Mouse (Mus musculus) CD8-positive naive resting alpha-beta T cell, adult 2 months (primary cell): ENCODE measurements around the gene Clasrp.
"Not testable (repeated sequence)": the region's sequence is repeated elsewhere in the genome, so short reads cannot be mapped to it uniquely, and the experiment has no call there.

ENCODE experiments used
- DNase-seq, 2 experiments: peaks; one replicate each; pipeline ENCODE4 v3.0.0; 2022; ENCODE audit warnings: low read depth in 2 of 2, low spot score in 2 of 2

Clasrp gene

DNA sequence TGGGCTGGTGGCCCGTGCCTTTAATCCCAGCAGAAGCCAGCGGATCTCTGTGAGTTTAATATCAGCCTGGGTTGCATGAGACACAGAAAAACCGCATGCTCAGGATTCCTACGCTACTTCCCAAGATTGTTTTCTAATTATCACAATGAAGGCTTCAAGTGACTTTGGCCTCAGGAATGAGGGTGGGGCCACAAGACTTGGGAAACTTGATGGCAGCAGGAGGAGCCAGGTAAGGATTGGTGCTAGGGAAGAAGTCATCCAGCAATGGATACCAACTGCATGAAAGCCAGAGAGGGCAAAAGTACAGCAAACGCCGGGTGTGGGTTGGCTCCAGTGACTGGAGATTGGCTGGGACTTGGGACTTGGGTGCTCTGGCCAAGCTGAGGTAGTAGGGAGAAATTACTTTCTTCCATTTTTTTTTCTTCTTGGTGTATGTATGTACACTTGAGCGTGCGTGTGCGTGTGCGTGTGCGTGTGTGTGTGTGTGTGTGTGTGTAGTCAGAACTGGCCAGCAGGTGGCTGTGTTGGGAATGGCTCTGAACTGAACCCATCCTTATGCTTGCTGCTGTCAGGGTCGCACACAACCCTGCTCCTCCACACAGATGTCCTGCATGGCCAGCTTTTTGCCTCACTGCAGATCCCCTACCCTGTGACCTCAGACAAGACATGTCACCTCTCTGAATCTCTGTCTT lies 5.5 kb upstream of the Clasrp start:
- no peak for DNase-seq

- no peak for DNase-seq
These were observed 3.0 kb upstream of the Clasrp start for GRCm38 (mm10) chr7:19607291-19607690.

DNA sequence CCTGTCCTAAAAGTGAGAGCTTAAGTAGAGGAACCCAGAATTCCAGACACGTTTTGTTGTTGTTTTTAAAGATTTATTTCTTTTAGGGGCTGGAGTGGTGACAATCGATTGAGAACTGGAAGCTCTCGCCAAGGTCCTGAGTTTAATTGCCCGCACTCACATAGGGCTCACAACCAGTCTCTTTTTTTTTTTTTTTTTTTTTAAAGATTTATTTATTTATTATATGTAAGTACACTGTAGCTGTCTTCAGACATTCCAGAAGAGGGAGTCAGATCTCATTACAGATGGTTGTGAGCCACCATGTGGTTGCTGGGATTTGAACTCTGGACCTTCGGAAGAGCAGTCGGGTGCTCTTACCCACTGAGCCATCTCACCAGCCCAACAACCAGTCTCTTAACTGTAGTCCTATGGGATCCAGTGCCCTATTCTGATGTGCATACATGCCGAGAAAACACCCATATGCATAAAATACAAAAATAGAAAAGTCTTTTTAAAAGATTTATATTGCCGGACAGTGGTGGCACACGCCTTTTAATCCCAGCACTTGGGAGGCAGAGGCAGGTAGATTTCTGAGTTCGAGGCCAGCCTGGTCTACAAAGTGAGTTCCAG lies 424 bp upstream of the Clasrp start:
- not testable (repeated sequence) for DNase-seq

GRCm38 (mm10) chr7:19603055-19603454 lies 1.2 kb downstream of the Clasrp start:
- no peak for DNase-seq

- no peak for DNase-seq
These were observed 3.7 kb downstream of the Clasrp start for GRCm38 (mm10) chr7:19600562-19600961.

DNA sequence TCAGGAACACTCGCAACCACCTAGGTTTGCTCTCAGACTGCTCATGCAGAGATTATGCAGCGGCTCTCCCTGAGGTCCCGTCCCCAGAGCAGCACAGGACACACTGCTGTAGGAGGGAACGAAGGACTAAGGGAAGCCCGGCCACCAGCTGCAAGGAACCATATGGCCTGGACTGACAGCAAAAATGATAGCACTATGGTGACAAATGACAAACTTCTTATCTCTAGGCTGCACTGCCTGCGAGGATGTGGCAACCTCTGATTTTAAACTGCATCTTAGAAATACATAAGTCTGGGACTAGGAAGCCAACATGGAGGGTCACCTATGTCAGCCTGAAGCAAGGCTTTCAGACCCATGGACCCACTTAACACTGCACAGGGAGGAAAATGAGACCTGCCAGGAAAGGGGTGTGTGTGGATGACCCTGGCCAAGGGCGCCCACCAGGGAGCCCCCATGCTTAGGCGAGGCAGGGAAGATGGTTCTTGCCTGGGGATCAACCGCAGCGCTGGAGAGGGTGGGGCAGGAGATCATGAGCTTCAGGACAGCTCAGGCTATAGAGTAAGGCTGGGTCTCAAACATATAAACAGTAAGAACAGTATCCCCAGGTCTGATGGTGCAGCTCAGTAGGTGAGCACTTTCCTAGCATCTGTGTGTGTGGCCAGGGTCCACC lies 11.1 kb downstream of the Clasrp start:
- no peak for DNase-seq

DNA sequence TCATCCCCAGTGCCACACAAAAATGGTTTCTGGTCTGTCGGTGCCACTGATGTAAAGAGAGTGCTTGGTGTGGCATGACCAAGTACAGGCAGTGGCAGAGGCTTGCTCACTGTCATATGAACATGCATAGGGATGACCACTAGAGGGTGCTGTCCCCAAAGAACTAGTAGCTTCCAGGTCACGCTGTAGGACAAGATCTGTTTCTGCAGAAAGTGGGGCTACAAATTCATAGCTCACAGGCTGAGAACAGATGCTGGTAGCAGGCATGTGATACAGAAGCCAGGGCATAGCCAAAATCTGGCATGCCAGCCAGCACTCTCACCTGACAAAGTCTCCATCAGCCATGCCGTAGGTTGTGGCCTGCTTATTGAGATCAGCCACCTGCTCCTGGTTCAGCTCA lies 14.4 kb downstream of the Clasrp start:
- peak; percentile 69 to 77 for DNase-seq

DNA sequence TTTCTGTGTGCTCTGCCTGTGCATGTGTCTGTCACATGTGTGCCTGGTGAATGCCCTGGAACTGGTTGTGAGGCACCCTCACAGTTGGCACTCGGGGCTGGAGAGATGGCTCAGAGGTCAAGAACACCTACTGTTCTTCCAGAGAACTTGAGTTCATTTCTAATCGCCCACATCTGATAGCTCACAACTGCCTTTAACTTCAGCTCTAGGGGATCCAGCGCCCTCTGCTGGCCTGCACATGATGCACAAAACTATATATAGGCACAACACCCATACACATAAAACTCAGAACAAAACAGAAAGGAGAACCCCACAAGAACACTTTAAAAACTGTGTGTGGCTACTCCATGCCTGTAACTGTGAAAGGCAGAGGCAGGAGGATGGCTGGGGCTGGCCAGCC lies 15.1 kb downstream of the Clasrp start:
- DNase-seq: peak in 1 of 2 experiments; percentile 42

- no peak for DNase-seq
These were observed 18.0 kb downstream of the Clasrp start for GRCm38 (mm10) chr7:19586269-19586668.

GRCm38 (mm10) chr7:19580634-19581033 lies 23.7 kb downstream of the Clasrp start:
- no peak for DNase-seq

DNA sequence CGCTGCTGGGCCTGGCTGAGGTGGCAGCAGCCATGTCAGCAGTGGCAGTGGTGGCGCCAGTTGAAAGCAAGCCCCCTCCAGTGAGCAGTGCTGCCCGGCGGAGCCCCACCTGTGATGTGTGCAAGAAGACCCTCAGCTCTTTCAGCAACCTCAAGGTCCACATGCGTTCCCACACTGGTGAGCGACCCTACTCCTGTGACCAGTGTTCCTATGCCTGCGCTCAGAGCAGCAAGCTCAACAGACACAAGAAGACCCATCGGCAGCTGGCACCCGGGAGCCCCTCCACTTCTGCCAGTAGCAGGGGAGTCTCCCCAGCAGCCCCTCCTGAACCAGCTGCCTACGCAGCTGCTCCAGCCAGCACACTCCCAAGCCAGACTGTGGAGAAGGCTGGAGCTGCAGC lies 24.5 kb downstream of the Clasrp start:
- DNase-seq: no peak

DNA sequence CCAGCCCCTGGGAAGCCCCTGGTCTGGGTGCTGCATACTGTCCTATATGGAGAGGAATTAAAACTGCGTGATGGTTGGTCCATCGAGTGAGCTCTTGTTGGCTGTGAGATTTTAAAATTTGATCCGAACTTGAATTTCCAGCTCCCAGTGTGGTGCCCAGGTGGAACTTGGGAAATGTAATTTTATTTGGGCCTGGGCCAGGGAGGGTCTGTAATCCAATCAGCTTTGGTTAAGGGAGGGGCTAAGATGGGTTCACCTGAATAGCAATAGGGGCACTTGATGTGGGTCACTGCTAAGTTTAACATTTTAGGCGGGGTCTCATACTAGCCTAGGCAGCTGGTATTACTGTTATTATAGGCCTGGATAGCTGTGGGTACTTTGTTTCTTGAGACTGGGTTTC lies 25.9 kb downstream of the Clasrp start:
- no peak for DNase-seq

DNA sequence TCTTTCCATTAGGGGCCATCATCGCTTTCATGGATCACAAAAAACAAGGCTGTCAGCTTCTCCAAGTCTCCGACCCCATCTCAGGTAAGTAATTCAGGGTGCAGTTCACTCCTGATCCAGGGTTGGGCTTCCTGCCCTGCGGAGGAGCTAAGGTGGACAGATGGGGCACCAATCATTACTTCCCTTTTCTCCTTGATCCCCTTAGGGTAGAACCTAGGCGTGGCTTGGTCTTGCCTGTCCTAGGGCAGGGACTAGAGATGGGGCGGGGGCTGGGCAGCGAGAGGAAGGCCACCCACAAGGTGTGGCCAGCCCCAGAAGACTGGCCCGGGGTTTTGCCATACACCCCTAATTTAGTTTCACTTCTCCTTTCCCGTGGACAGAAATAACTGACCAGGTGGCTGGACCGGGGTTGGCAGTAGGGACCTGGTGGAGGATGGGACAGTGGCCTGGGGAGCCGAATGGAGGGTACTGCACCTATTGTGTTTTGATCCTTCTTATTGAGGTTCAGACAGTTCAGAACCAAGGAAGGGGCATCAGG lies 26.3 kb downstream of the Clasrp start:
- DNase-seq: no peak

DNA sequence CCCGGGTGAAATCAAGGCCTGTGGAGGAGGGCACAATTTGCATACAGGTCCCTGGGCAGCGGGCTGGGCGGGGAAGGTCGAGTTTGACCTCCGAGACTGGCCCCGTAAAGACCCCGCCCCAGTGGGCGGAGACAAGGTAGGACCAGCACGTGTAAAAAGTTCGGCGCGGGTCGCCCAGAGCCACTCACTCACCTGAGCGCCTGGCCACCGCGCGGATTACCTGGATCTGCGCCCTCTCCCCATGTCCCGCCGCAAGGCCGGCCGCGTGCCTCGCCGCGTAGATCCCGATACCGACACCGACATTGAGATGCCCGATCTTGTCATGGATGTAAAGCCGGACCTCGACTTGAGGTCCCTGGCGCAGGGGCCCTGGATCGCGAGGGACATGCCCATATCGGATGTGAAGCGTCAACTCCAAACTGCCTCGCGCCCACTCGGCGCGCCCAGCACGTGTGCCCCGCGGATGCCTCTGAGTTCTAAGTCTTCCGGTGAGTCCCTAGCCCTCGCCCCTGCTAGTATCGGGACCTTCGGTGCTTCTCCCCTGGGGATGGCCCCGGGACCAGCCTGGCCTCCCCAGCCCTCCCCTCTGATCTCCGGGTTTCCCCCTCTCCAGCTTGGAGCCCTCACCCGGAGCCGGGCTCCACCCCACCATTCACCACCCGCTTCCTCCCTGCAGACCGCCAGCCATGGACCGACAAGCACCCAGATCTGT lies 27.0 kb downstream of the Clasrp start, which contains the start of the genes Zfp296 and Gemin7:
Gene Zfp296 (plus strand): TSS at position 147 of the 712 bp plus-strand sequence.
Gene Gemin7 (minus strand): TSS at position 455 of the 712 bp plus-strand sequence.
- peak; percentile 24 to 28 for DNase-seq

DNA sequence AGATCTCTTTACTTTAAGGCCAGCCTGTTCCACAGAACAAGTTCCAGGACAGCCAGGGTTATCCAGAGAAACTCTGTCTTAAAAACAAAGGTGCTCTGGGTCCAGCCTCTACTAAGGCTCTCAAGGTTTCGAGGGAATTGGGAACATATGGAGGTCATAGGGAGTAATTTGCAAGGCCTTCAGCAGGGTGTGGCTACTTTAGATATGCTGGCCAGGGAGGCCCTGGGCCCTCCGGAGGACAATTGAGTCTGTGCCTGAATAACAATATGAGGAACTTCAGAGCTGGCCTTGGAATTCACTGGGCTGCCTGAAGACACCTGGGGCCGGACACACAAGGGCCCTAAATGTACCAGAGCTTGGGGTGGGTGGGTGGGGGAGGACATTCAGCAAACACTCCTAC lies 28.7 kb downstream of the Clasrp start:
- no peak for DNase-seq

GRCm38 (mm10) chr7:19573776-19574140 lies 30.5 kb downstream of the Clasrp start:
- no peak for DNase-seq

DNA sequence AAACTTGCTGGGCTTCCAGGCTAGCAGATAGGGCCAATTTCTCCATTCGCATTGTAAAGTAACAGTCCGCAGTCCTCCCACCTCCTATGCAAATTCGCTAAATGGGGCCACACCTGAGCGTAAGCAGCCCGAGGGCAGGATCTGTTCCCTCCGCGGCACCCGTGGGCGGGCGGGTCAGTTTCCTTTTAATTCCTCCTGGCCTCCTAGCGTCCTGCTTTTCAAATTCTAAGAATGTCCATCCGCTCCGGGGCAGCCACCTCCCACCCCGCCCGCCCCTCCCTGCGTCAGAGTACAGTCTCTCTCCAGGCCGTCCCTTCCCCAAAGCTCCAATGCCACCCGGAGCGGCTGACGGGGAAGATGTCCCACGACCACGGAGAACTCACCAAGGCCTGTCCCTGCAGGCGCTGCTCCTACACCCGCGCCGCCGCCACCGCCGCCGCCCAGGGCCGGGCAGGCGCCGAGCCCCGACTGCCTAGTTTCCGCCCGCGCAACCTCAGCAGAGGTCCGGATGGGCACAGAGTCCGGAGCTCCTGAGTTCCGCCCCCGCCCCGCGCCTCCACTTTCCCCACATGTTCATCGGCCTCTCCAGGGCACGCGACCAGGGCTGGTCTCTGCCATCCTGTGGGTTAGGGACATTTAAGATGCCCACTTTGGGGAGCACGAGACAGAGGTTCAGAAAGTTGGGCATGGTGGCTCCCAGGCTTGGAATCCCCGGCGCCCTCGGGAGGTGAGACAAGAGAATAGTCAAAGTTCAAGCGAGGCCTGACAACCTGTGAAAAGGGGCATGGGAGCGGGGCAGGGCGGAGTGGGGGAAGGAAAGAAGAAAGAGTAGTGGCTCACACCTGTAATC lies 31.1 kb downstream of the Clasrp start:
- DNase-seq: peak; percentile 76 to 77

GRCm38 (mm10) chr7:19569647-19570046 lies 34.6 kb downstream of the Clasrp start:
- no peak for DNase-seq

DNA sequence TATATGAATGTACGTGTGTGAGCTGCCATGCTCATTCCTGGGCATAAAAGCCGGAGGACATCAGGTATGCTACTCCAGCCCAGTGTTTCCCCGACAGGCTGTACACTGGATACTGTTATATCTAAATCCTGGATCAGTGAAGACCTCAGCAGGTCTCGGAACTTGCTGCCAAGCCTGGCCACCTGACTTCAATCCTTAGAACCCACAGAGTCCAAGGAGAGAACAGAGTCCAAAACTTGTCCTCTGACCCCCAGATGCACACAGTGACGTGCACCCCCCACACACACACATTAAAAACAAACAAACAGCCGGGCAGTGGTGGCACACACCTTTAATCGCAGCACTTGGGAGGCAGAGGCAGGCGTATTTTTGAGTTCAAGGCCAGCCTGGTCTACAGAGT lies 36.9 kb downstream of the Clasrp start:
- no peak for DNase-seq

- no peak for DNase-seq
These were observed 38.5 kb downstream of the Clasrp start for GRCm38 (mm10) chr7:19565803-19566202.
